Mouse (Mus musculus): ENCODE data around the gene BC100530.

- TF ChIP-seq CTCF (IDR thresholded peaks at IDR 0.05; ENCODE audit: low read depth, low read length) (no peak), GATA1 (IDR thresholded peaks at IDR 0.05; ENCODE audit: borderline replicate concordance, low read length) (no peak), TAL1 (conservative IDR thresholded peaks at IDR 0.05; ENCODE audit: low read depth, low read length) (no peak), POLR2AphosphoS5 (IDR thresholded peaks at IDR 0.05; ENCODE audit: insufficient replicate concordance, low read depth, low read length) (no peak), GATA2 (IDR thresholded peaks at IDR 0.05; ENCODE audit: borderline replicate concordance, low read depth, low read length) (no peak)
These were observed 40.8 kb upstream of the BC100530 start, which contains the start of gene Stfa2 for GRCm38 (mm10) chr16:36408357-36408756.
